Mouse (Mus musculus): ENCODE data around the gene Kcnk5.

Gene Kcnk5

GRCm38 (mm10) chr14:20181466-20181921 lies at the start of gene Kcnk5:
Gene Kcnk5 (minus strand): TSS chr14:20181809.
- peak; percentile 82 for DNase-seq (ENCODE audit: low read depth, low spot score)

- no peak for DNase-seq (ENCODE audit: low read depth, low spot score)
Measured at GRCm38 (mm10) chr14:20230063-20230491, 48.5 kb upstream of the Kcnk5 start.

GRCm38 (mm10) chr14:20229437-20229836 lies 47.8 kb upstream of the Kcnk5 start:
- DNase-seq (ENCODE audit: low read depth, low spot score) = no peak

- DNase-seq (ENCODE audit: low read depth, low spot score) = no peak
Measured at GRCm38 (mm10) chr14:20228336-20228735, 46.7 kb upstream of the Kcnk5 start.

- DNase-seq (ENCODE audit: low read depth, low spot score) = no peak
Measured at GRCm38 (mm10) chr14:20226982-20227381, 45.4 kb upstream of the Kcnk5 start.

- DNase-seq (ENCODE audit: low read depth, low spot score) = no peak
Measured at GRCm38 (mm10) chr14:20226488-20226887, 44.9 kb upstream of the Kcnk5 start.

GRCm38 (mm10) chr14:20225525-20225924 lies 43.9 kb upstream of the Kcnk5 start:
- no peak for DNase-seq (ENCODE audit: low read depth, low spot score)

- no peak for DNase-seq (ENCODE audit: low read depth, low spot score)
Measured at GRCm38 (mm10) chr14:20224576-20225218, 43.1 kb upstream of the Kcnk5 start.

- no peak for DNase-seq (ENCODE audit: low read depth, low spot score)
Measured at GRCm38 (mm10) chr14:20224163-20224562, 42.6 kb upstream of the Kcnk5 start.

- no peak for DNase-seq (ENCODE audit: low read depth, low spot score)
Measured at GRCm38 (mm10) chr14:20223253-20223652, 41.6 kb upstream of the Kcnk5 start.

- DNase-seq (ENCODE audit: low read depth, low spot score) = no peak
Measured at GRCm38 (mm10) chr14:20221083-20221482, 39.5 kb upstream of the Kcnk5 start.

- no peak for DNase-seq (ENCODE audit: low read depth, low spot score)
Measured at GRCm38 (mm10) chr14:20219849-20220248, 38.2 kb upstream of the Kcnk5 start.

GRCm38 (mm10) chr14:20217299-20217864 lies 35.8 kb upstream of the Kcnk5 start:
- no peak for DNase-seq (ENCODE audit: low read depth, low spot score)

GRCm38 (mm10) chr14:20216561-20217298 lies 35.1 kb upstream of the Kcnk5 start:
- DNase-seq (ENCODE audit: low read depth, low spot score) = no peak

- no peak for DNase-seq (ENCODE audit: low read depth, low spot score)
Measured at GRCm38 (mm10) chr14:20215826-20216225, 34.2 kb upstream of the Kcnk5 start.

- no peak for DNase-seq (ENCODE audit: low read depth, low spot score)
Measured at GRCm38 (mm10) chr14:20214125-20214524, 32.5 kb upstream of the Kcnk5 start.

- no peak for DNase-seq (ENCODE audit: low read depth, low spot score)
Measured at GRCm38 (mm10) chr14:20211754-20212601, 30.4 kb upstream of the Kcnk5 start.

- no peak for DNase-seq (ENCODE audit: low read depth, low spot score)
Measured at GRCm38 (mm10) chr14:20209926-20210325, 28.3 kb upstream of the Kcnk5 start.

- no peak for DNase-seq (ENCODE audit: low read depth, low spot score)
Measured at GRCm38 (mm10) chr14:20208435-20208834, 26.8 kb upstream of the Kcnk5 start.

GRCm38 (mm10) chr14:20205747-20206146 lies 24.1 kb upstream of the Kcnk5 start:
- no peak for DNase-seq (ENCODE audit: low read depth, low spot score)

GRCm38 (mm10) chr14:20203301-20203700 lies 21.7 kb upstream of the Kcnk5 start:
- DNase-seq (ENCODE audit: low read depth, low spot score) = no peak

GRCm38 (mm10) chr14:20202655-20203181 lies 21.1 kb upstream of the Kcnk5 start:
- DNase-seq (ENCODE audit: low read depth, low spot score) = no peak

All from WW6 (cell line).